Mouse (Mus musculus): Measurements from ENCODE around the gene Gbp8.
"Not testable (repeated sequence)": the region's sequence is repeated elsewhere in the genome, so short reads cannot be mapped to it uniquely, and the experiment has no call there.

- TF ChIP-seq CTCF, POLR2A (IDR thresholded peaks at IDR 0.05; ENCODE audit: insufficient read depth, low read depth, low read length): not testable (repeated sequence)
These were observed 29.0 kb downstream of the Gbp8 start for GRCm38 (mm10) chr5:105110271-105110852.
